Mouse (Mus musculus) heart, postnatal 0 days (tissue): ENCODE measurements around the gene Gpx7. TPM values are rescaled to one million over a fixed set of nuclear protein-coding genes. Genes with fewer than 3 reads are reported as not detected.

ENCODE experiments used
- ATAC-seq: fragments of 200-750 bp; cut with Nextera tagmentation; 2 replicates; pipeline ENCODE4 v1.8.0; 2017; ENCODE audit warnings: low read depth, moderate number of reproducible peaks, moderate library complexity; ENCODE audit not compliant: insufficient read depth
- DNase-seq: peaks from one replicate; pipeline ENCODE4 v3.0.0-alpha.2; 2016; ENCODE audit warnings: low spot score
- H3K27ac ChIP-seq: fragments of 300-500 bp; sonication (generic); 2 replicates; pipeline ENCODE4 v1.5.1; 2014; ENCODE audit warnings: low read depth, mild to moderate bottlenecking
- H3K27me3 ChIP-seq: fragments of 300-500 bp; sonication (generic); 2 replicates; pipeline ENCODE4 v1.6.1; 2014; ENCODE audit warnings: low read length, mixed read lengths; ENCODE audit not compliant: control insufficient read depth, insufficient read depth
- H3K36me3 ChIP-seq: fragments of 300-500 bp; sonication (generic); replicated peaks from 2 replicates; pipeline ENCODE4 v1.6.1; 2014; ENCODE audit warnings: low read length, mixed read lengths; ENCODE audit not compliant: control insufficient read depth, insufficient read depth
- H3K4me1 ChIP-seq: fragments of 300-500 bp; sonication (generic); 2 replicates; pipeline ENCODE4 v1.6.1; 2014; ENCODE audit warnings: antibody characterized with exemption; ENCODE audit not compliant: control insufficient read depth, insufficient read depth
- H3K4me2 ChIP-seq: fragments of 300-500 bp; sonication (generic); 2 replicates; pipeline ENCODE4 v1.6.1; 2014; ENCODE audit warnings: low read depth, mild to moderate bottlenecking, low read length, moderate library complexity
- H3K4me3 ChIP-seq: fragments of 300-500 bp; sonication (generic); 2 replicates; pipeline ENCODE4 v1.5.1; 2014; ENCODE audit warnings: low read depth, low read length
- H3K9ac ChIP-seq: fragments of 300-500 bp; sonication (generic); replicated peaks from 2 replicates; pipeline ENCODE4 v1.6.1; 2014; ENCODE audit warnings: low read depth, low read length, mixed read lengths
- H3K9me3 ChIP-seq: fragments of 300-500 bp; sonication (generic); replicated peaks from 2 replicates; pipeline ENCODE4 v1.6.1; 2016; ENCODE audit warnings: low read length; ENCODE audit not compliant: control insufficient read depth
- CTCF ChIP-seq: IDR thresholded peaks from 2 replicates; pipeline ENCODE4 v1.5.1; 2016; ENCODE audit warnings: antibody characterized with exemption, control low read depth, low read depth
- EP300 ChIP-seq: IDR thresholded peaks from 2 replicates; pipeline ENCODE4 v1.6.1; 2016; ENCODE audit warnings: antibody characterized with exemption, low read depth
- WGBS: fragments of 180-500 bp; shearing (Covaris S2); extraction: QIAGEN DNeasy Blood & Tissue Kit; methylation state at CpG from one replicate; pipeline ENCODE4 v1.1.7; 2014; 5-methylcytosine and 5-hydroxymethylcytosine counted together
- polyA plus RNA-seq: library from polyadenylated mRNA; unstranded; fragments of >200 nt; fragmentation: Nextera tagmentation; extraction: Ambion mirVana; gene quantifications from 2 replicates; pipeline ENCODE4 v1.2.1, GENCODE M21; 2015
- total RNA-seq: library from RNA; depleted of rRNA; stranded (reverse); fragments of >200 nt; gene quantifications from 2 replicates; pipeline ENCODE4 v1.2.3, GENCODE M21; 2014; ENCODE audit warnings: low replicate concordance

Gene Gpx7
- total and polyA plus RNA-seq, 2 experiments from 2014 or later, result 52.3 to 62.7 TPM

GRCm38 (mm10) chr4:108388741-108389140 lies 18.0 kb downstream of the Gpx7 start:
- Histone ChIP-seq H3K27me3 (peaks cover 5% of the 10 kb centered on the region), H3K36me3 (no peaks in the 10 kb centered on the region), H3K9ac (no peak overlapping the region), H3K4me2 (no peak overlapping the region), H3K4me3 (no peak overlapping the region), H3K27ac (peak overlapping the region; percentile 85; the same call in 1 of the 2 replicates), H3K9me3 (no peaks in the 10 kb centered on the region), H3K4me1 (peaks cover 22% of the 10 kb centered on the region)
- no peak for TF ChIP-seq CTCF
- TF ChIP-seq EP300, result no peak
- ATAC-seq (no peak), DNase-seq (no peak)
- WGBS, result 87% methylated on average over 3 of the region's 3 CpGs

GRCm38 (mm10) chr4:108387681-108388253 lies 19.0 kb downstream of the Gpx7 start:
- Histone ChIP-seq H3K4me1 (peaks cover 22% of the 10 kb centered on the region), H3K9me3 (no peaks in the 10 kb centered on the region), H3K27me3 (peaks cover 7% of the 10 kb centered on the region), H3K4me2 (peak overlapping the region; percentile 66), H3K36me3 (no peaks in the 10 kb centered on the region), H3K4me3 (peak overlapping the region; percentile 41), H3K27ac (peak overlapping the region; percentile 85), H3K9ac (peak overlapping the region; percentile 58)
- ATAC-seq, result peak; percentile 92
- peak; percentile 34 for TF ChIP-seq CTCF
- TF ChIP-seq EP300, result peak; percentile 60; the same call in 1 of the 2 replicates
- 4% methylated on average over 18 of the region's 18 CpGs for WGBS
- peak; percentile 97 for DNase-seq

- DNase-seq (peak; percentile 26), ATAC-seq (peak; percentile 34; the same call in 1 of the 2 replicates)
- no peak for TF ChIP-seq CTCF
- no peak for TF ChIP-seq EP300
- Histone ChIP-seq H3K4me3 (0 out of 2 replicates have a peak overlapping the region, but pooled peaks have one; percentile 41), H3K36me3 (no peaks in the 10 kb centered on the region), H3K9me3 (no peaks in the 10 kb centered on the region), H3K27ac (peak overlapping the region; percentile 85), H3K27me3 (peaks cover 14% of the 10 kb centered on the region), H3K4me2 (peak overlapping the region; percentile 66), H3K9ac (no peak overlapping the region), H3K4me1 (peaks cover 22% of the 10 kb centered on the region)
- WGBS, result 37% methylated on average over 4 of the region's 4 CpGs
Measured at GRCm38 (mm10) chr4:108387106-108387505, 19.7 kb downstream of the Gpx7 start.

GRCm38 (mm10) chr4:108386087-108386486 lies 20.7 kb downstream of the Gpx7 start:
- no peak for DNase-seq
- Histone ChIP-seq H3K27ac (no peak overlapping the region), H3K4me2 (no peak overlapping the region), H3K9me3 (no peaks in the 10 kb centered on the region), H3K27me3 (peaks cover 14% of the 10 kb centered on the region), H3K36me3 (no peaks in the 10 kb centered on the region), H3K9ac (no peak overlapping the region), H3K4me1 (peaks cover 21% of the 10 kb centered on the region), H3K4me3 (no peak overlapping the region)
- TF ChIP-seq EP300 (no peak), CTCF (no peak)
- no peak for ATAC-seq
- 23% methylated on average over 1 of the region's 1 CpGs for WGBS

- Histone ChIP-seq H3K9ac (peak within 1 kb of the TSS; percentile 53), H3K4me3 (peak within 1 kb of the TSS; percentile 47), H3K9me3 (no peaks in the 10 kb centered on the region), H3K27ac (no peak within 1 kb of the TSS), H3K4me1 (peaks cover 7% of the 10 kb centered on the region; the same call in 1 of the 2 replicates), H3K27me3 (peaks cover 14% of the 10 kb centered on the region), H3K4me2 (peak within 1 kb of the TSS; percentile 69), H3K36me3 (no peaks in the 10 kb centered on the region)
- 3% methylated on average over 54 of the region's 55 CpGs for WGBS
- DNase-seq, result no peak
- no peak for TF ChIP-seq CTCF
- TF ChIP-seq EP300, result no peak
- ATAC-seq, result 0 out of 2 replicates have a peak, but pooled peaks have one; percentile 12
Measured at GRCm38 (mm10) chr4:108383183-108383714, 23.5 kb downstream of the Gpx7 start, which contains the start of gene Shisal2a. Gene Shisal2a (minus strand): TSS chr4:108383349.
